ENCODE assay signal across 22 mouse cellular contexts in genomic region chr11:87972829-87973228, GRCm38 (mm10). TPM values are rescaled to one million over a fixed set of nuclear protein-coding genes. Genes with fewer than 3 reads are reported as not detected.
"Had no signal": no experiment of that assay in that cellular context is flagged by ENCODE, and none has a peak within 500 bp of the region (broad histone marks: within the 10 kb centered on the region; RNA-seq: fewer than 3 reads in every experiment).

No protein-coding gene starts in this region.

- H3K27ac ChIP-seq: liver, embryonic 15.5 days; lung, embryonic 15.5 days; macrophage; midbrain, embryonic 13.5 days; midbrain, embryonic 15.5 days; neural tube, embryonic 12.5 days; stomach, embryonic 15.5 days had no signal

- ATAC-seq: liver, postnatal 0 days; lung, postnatal 0 days; midbrain, embryonic 13.5 days; midbrain, embryonic 15.5 days had no signal

- H3K27me3 ChIP-seq: lung, embryonic 15.5 days; midbrain, embryonic 13.5 days; neural tube, embryonic 12.5 days; stomach, embryonic 15.5 days had no signal

- H3K4me3 ChIP-seq: liver, embryonic 15.5 days; lung, embryonic 15.5 days; megakaryocyte, embryonic 14.5 days; midbrain, embryonic 13.5 days; midbrain, embryonic 15.5 days; neural tube, embryonic 12.5 days; stomach, embryonic 15.5 days had no signal

- DNase-seq: liver, postnatal 0 days; lung, adult 2 months; lung, postnatal 14 days; lung, postnatal 36 days; right cerebral cortex, postnatal 14 days; spleen, adult 18-20 months; thymus, adult 2 months; thymus, postnatal 25 days; thymus, postnatal 4 days had no signal

- H3K9ac ChIP-seq: liver, embryonic 15.5 days; liver, postnatal 0 days; lung, embryonic 15.5 days; midbrain, embryonic 13.5 days; midbrain, embryonic 15.5 days; neural tube, embryonic 12.5 days; stomach, embryonic 15.5 days had no signal

- H3K4me1 ChIP-seq: neural tube, embryonic 12.5 days had no signal

- H3K9me3 ChIP-seq: liver, embryonic 15.5 days; lung, embryonic 15.5 days; midbrain, embryonic 13.5 days; midbrain, embryonic 15.5 days; neural tube, embryonic 12.5 days; stomach, embryonic 15.5 days had no signal

- H3K4me2 ChIP-seq: liver, embryonic 15.5 days; lung, embryonic 15.5 days; midbrain, embryonic 11.5 days; midbrain, embryonic 13.5 days; midbrain, embryonic 15.5 days; neural tube, embryonic 12.5 days; stomach, embryonic 15.5 days had no signal

- H3K36me3 ChIP-seq: liver, embryonic 15.5 days; midbrain, embryonic 15.5 days; stomach, embryonic 15.5 days had no signal

RNA-seq across cellular contexts. Expression of gene Olfr464, which starts 52.1 kb away (rescaled TPM):
- polyA plus RNA-seq: liver, embryonic 15.5 days; liver, postnatal 0 days; lung, embryonic 15.5 days; lung, postnatal 0 days; macrophage; midbrain, embryonic 11.5 days; midbrain, embryonic 13.5 days; midbrain, postnatal 0 days; neural tube, embryonic 12.5 days; stomach, embryonic 15.5 days; testis, adult 2 months; urinary bladder, adult 2 months had no signal
